Mouse (Mus musculus) E14TG2a.4 (cell line): ENCODE measurements around the gene Gm28635.
A peak's percentile ranks its signal among the peaks of the same experiment; 100 is the strongest.
"Not testable (repeated sequence)": the region's sequence is repeated elsewhere in the genome, so short reads cannot be mapped to it uniquely, and the experiment has no call there.

Experiments used
- H3K27me3 ChIP-seq: 2 replicates; pipeline ENCODE4 v1.6.1; 2014; ENCODE audit warnings: low read length, control low read depth; ENCODE audit not compliant: insufficient read depth
- H3K36me3 ChIP-seq: 2 replicates; pipeline ENCODE4 v1.6.1; 2014; ENCODE audit warnings: low read length, control low read depth; ENCODE audit not compliant: insufficient read depth
- H3K4me1 ChIP-seq: replicated peaks from 2 replicates; pipeline ENCODE4 v1.6.1; 2014; ENCODE audit warnings: low read depth, low read length, control low read depth
- H3K4me3 ChIP-seq: replicated peaks from 2 replicates; pipeline ENCODE4 v1.5.1; 2014; ENCODE audit warnings: mild to moderate bottlenecking, low read length
- H3K9me3 ChIP-seq: 2 replicates; pipeline ENCODE4 v1.6.1; 2014; ENCODE audit warnings: low read length, control low read depth
- CTCF ChIP-seq: conservative IDR thresholded peaks from 2 replicates; pipeline ENCODE4 v1.5.1; 2014; ENCODE audit warnings: low read length
- NANOG ChIP-seq: IDR thresholded peaks from 2 replicates; pipeline ENCODE4 v1.6.1; 2014; ENCODE audit warnings: borderline replicate concordance, low read length, mixed read lengths
- POU5F1 ChIP-seq: IDR thresholded peaks from 2 replicates; pipeline ENCODE4 v1.6.1; 2014; ENCODE audit warnings: low read length, borderline replicate concordance

The Gm28635 gene

GRCm38 (mm10) chr2:84703497-84703896 is 25.7 kb upstream of the Gm28635 start:
- peaks cover 84% of the 10 kb centered on the region for H3K36me3 ChIP-seq
- H3K27me3 ChIP-seq = no peaks in the 10 kb centered on the region
- no peak overlapping the region for H3K4me3 ChIP-seq
- no peak for TF ChIP-seq CTCF
- no peak for TF ChIP-seq NANOG
- no peak for TF ChIP-seq POU5F1
- no peaks in the 10 kb centered on the region for H3K9me3 ChIP-seq
- H3K4me1 ChIP-seq = peaks cover 36% of the 10 kb centered on the region

GRCm38 (mm10) chr2:84695007-84695695 is 17.3 kb upstream of the Gm28635 start:
- H3K4me1 ChIP-seq = peaks cover 11% of the 10 kb centered on the region
- no peak overlapping the region for H3K4me3 ChIP-seq
- H3K36me3 ChIP-seq = peaks cover 78% of the 10 kb centered on the region
- TF ChIP-seq POU5F1 (no peak), NANOG (no peak), CTCF (no peak)
- H3K27me3 ChIP-seq = no peaks in the 10 kb centered on the region
- H3K9me3 ChIP-seq = no peaks in the 10 kb centered on the region

- Histone ChIP-seq H3K36me3 (peaks cover 96% of the 10 kb centered on the region), H3K4me1 (peaks cover 19% of the 10 kb centered on the region), H3K9me3 (no peaks in the 10 kb centered on the region), H3K4me3 (no peak overlapping the region), H3K27me3 (no peaks in the 10 kb centered on the region)
- TF ChIP-seq NANOG = no peak
Observed at GRCm38 (mm10) chr2:84690050-84690449, 12.2 kb upstream of the Gm28635 start.

- peaks cover 97% of the 10 kb centered on the region for H3K36me3 ChIP-seq
- H3K9me3 ChIP-seq = peaks cover 6% of the 10 kb centered on the region; the same call in 1 of the 2 replicates
- H3K27me3 ChIP-seq = no peaks in the 10 kb centered on the region
- no peak for TF ChIP-seq CTCF
- no peak for TF ChIP-seq POU5F1
- TF ChIP-seq NANOG = no peak
- peaks cover 26% of the 10 kb centered on the region for H3K4me1 ChIP-seq
- no peak overlapping the region for H3K4me3 ChIP-seq
Observed at GRCm38 (mm10) chr2:84688080-84688844, 10.4 kb upstream of the Gm28635 start.

DNA sequence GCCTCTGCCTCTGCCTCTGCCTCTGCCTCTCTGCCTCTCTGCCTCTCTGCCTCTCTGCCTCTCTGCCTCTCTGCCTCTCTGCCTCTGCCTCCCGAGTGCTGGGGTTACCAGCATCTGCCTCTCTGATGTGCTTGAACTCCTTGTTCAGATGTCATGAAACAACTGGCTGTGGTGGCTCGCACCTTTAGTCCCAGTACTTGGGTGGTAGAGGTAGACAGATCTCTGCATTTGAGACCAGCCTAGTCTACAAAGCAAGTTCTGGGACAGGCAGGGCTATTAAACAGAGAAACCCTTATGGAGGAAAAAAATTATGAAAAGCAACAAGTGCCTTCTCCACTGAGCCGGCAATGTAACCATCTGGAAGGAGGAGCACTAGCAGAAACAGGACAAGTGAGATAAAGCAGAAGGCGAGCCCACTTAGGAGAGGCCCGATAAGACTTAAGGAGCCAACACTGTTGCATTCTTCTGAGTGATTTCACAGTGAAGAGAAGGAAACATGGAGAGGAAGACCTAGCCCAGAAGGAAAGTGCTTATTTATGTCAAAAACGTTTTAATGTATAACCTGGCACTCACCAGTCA is 4.9 kb upstream of the Gm28635 start:
- no peak for TF ChIP-seq CTCF
- no peak for TF ChIP-seq POU5F1
- no peak for TF ChIP-seq NANOG
- H3K9me3 ChIP-seq = peaks cover 6% of the 10 kb centered on the region; the same call in 1 of the 2 replicates
- no peak overlapping the region for H3K4me3 ChIP-seq
- H3K36me3 ChIP-seq = peaks cover 69% of the 10 kb centered on the region
- no peaks in the 10 kb centered on the region for H3K27me3 ChIP-seq
- H3K4me1 ChIP-seq = peaks cover 32% of the 10 kb centered on the region

DNA sequence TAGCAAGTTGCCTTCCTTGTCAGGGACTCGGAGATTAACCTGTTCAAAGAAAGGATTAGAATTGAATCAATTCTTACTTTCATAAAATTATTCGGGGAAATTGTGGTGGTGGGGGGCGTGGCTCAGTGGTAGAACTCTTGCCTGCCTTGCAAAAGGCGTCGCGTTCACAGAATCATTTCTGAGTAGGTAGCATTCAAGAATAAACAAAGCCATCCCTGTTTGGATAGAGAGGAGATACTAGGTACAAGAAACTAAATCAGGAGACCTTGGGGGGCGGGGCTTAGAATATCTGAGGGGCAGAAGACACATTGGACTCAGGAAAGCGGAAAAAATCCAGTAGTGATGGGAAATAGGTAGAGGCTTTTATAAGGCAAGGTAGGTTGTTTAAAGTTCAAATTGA is 1.2 kb upstream of the Gm28635 start, which contains the start of gene Tmx2:
Gene Tmx2 (minus strand): TSS at position 125 of the 400 bp plus-strand sequence.
- H3K4me3 ChIP-seq = peak within 1 kb of the TSS; percentile 98
- no peak for TF ChIP-seq POU5F1
- TF ChIP-seq NANOG = no peak
- no peak for TF ChIP-seq CTCF
- H3K27me3 ChIP-seq = no peaks in the 10 kb centered on the region
- peaks cover 39% of the 10 kb centered on the region for H3K4me1 ChIP-seq
- peaks cover 62% of the 10 kb centered on the region for H3K36me3 ChIP-seq
- H3K9me3 ChIP-seq = no peaks in the 10 kb centered on the region

- Histone ChIP-seq H3K27me3 (no peaks in the 10 kb centered on the region), H3K36me3 (peaks cover 62% of the 10 kb centered on the region), H3K4me3 (peak overlapping the region; percentile 89), H3K4me1 (peaks cover 44% of the 10 kb centered on the region), H3K9me3 (no peaks in the 10 kb centered on the region)
- TF ChIP-seq NANOG (no peak), POU5F1 (no peak), CTCF (no peak)
Observed at GRCm38 (mm10) chr2:84677270-84677967, 422 bp downstream of the Gm28635 start.

DNA sequence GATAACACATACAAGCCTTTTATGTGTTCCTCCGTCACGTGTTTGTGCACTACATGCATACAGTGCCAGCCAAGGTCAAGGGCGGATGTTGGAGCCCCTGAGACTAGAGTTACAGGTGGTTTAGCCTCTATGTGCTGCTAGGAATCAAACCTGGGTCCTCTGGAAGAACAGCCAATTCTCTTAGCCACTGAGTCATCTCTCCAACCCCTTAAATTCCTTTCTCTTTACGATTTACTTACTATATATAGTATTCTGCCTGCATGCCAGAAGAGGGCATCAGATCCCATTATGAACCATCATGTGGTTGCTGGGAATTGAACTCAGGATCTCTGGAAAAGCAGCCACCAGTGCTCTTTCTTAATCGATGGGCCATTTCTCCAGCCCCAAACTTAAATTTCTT is 6.3 kb downstream of the Gm28635 start:
- H3K9me3 ChIP-seq, H3K27me3 ChIP-seq: not testable (repeated sequence)
- peak overlapping the region; percentile 97 for H3K4me3 ChIP-seq
- peaks cover 54% of the 10 kb centered on the region for H3K4me1 ChIP-seq
- H3K36me3 ChIP-seq = peaks cover 71% of the 10 kb centered on the region
